Mouse (Mus musculus) heart, embryonic 11.5 days (tissue): ENCODE results near the gene Pitpna. TPM values are rescaled to one million over a fixed set of nuclear protein-coding genes. Genes with fewer than 3 reads are reported as not detected.

Source experiments
- ATAC-seq: fragments of 200-750 bp; cut with Nextera tagmentation; replicated peaks from 2 replicates; pipeline ENCODE4 v1.8.0; 2017; ENCODE audit warnings: moderate library complexity; ENCODE audit not compliant: insufficient number of reproducible peaks, low FRiP score, low TSS enrichment
- H3K27ac ChIP-seq: fragments of 300-500 bp; sonication (generic); 2 replicates; pipeline ENCODE4 v1.5.1; 2014; ENCODE audit warnings: mild to moderate bottlenecking, low read depth, low read length
- H3K27me3 ChIP-seq: fragments of 300-500 bp; sonication (generic); 2 replicates; pipeline ENCODE4 v1.6.1; 2014; ENCODE audit warnings: mild to moderate bottlenecking, low read length, mixed read lengths; ENCODE audit not compliant: control insufficient read depth, insufficient read depth
- H3K36me3 ChIP-seq: fragments of 300-500 bp; sonication (generic); 2 replicates; pipeline ENCODE4 v1.6.1; 2014; ENCODE audit warnings: mild to moderate bottlenecking, low read length, moderate library complexity, mixed read lengths; ENCODE audit not compliant: control insufficient read depth, insufficient read depth
- H3K4me1 ChIP-seq: fragments of 300-500 bp; sonication (generic); 2 replicates; pipeline ENCODE4 v1.6.1; 2014; ENCODE audit warnings: low read length; ENCODE audit not compliant: control insufficient read depth, insufficient read depth
- H3K4me2 ChIP-seq: fragments of 300-500 bp; sonication (generic); 2 replicates; pipeline ENCODE4 v1.6.1; 2014; ENCODE audit warnings: mild to moderate bottlenecking, moderate library complexity
- H3K4me3 ChIP-seq: fragments of 300-500 bp; sonication (generic); 2 replicates; pipeline ENCODE4 v1.5.1; 2014; ENCODE audit warnings: low read depth, low read length
- H3K9ac ChIP-seq: fragments of 300-500 bp; sonication (generic); 2 replicates; pipeline ENCODE4 v1.6.1; 2014; ENCODE audit warnings: mild to moderate bottlenecking, low read depth, low read length, moderate library complexity
- H3K9me3 ChIP-seq: fragments of 300-500 bp; sonication (generic); replicated peaks from 2 replicates; pipeline ENCODE4 v1.6.1; 2016; ENCODE audit warnings: low read length; ENCODE audit not compliant: control insufficient read depth
- WGBS: fragments of 180-500 bp; shearing (Covaris S2); extraction: QIAGEN DNeasy Blood & Tissue Kit; methylation state at CpG from one replicate; pipeline ENCODE4 v1.1.7; 2014; ENCODE audit not compliant: insufficient replicate concordance; 5-methylcytosine and 5-hydroxymethylcytosine counted together
- polyA plus RNA-seq: library from polyadenylated mRNA; unstranded; fragments of >200 nt; fragmentation: Nextera tagmentation; extraction: Ambion mirVana; gene quantifications from 2 replicates; pipeline ENCODE4 v1.2.1, GENCODE M21; 2014

Gene Pitpna
- polyA plus RNA-seq, 1 experiment from 2014 or later: 59.7 TPM

DNA sequence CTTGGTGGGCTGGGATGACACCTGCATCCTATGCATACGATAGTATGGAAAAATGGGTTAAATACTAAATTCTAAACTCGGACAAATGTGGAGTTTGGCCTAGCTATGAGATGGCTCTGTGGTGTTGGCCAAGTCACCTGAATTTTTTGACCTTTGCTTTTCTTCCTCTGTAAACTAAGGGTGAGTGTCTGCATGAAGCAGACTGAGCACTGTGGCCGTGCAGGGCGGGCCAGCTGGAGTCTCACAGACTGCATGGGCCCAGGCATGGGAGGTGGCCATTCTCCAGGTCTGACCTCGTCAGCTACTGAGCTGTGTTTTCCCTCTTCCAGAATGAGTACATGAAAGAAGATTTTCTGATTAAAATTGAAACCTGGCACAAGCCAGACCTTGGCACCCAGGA lies 20.9 kb downstream of the Pitpna start:
- Histone ChIP-seq H3K27me3 (no peaks in the 10 kb centered on the region), H3K4me2 (no peak overlapping the region), H3K9ac (no peak overlapping the region), H3K36me3 (peaks cover 17% of the 10 kb centered on the region), H3K9me3 (no peaks in the 10 kb centered on the region), H3K27ac (no peak overlapping the region), H3K4me3 (no peak overlapping the region), H3K4me1 (no peaks in the 10 kb centered on the region)
- 94% methylated on average over 5 of the region's 5 CpGs for WGBS
- ATAC-seq: no peak

DNA sequence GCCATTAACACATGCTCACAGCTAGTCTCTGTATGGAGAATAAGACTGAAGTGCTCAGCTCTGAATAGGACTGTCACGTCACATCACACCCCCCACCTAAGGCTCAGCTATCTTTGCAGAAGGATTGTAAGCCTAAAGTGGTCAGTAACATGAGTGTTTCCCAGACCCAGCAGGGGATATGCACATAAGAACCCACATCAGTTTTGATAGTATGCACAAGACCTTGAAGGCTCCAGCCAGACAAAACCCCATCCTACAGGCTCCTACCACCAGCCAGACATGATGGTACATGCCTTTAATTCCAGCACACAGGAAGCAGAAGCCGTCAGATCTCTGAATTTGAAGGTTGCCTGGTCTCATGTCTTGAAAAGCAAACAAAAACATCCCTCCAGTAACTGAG lies 22.1 kb downstream of the Pitpna start:
- Histone ChIP-seq H3K4me1 (no peaks in the 10 kb centered on the region), H3K27ac (no peak overlapping the region), H3K9me3 (no peaks in the 10 kb centered on the region), H3K9ac (no peak overlapping the region), H3K4me2 (no peak overlapping the region), H3K4me3 (no peak overlapping the region), H3K36me3 (peaks cover 21% of the 10 kb centered on the region), H3K27me3 (no peaks in the 10 kb centered on the region)
- 87% methylated on average over 2 of the region's 2 CpGs for WGBS
- no peak for ATAC-seq

DNA sequence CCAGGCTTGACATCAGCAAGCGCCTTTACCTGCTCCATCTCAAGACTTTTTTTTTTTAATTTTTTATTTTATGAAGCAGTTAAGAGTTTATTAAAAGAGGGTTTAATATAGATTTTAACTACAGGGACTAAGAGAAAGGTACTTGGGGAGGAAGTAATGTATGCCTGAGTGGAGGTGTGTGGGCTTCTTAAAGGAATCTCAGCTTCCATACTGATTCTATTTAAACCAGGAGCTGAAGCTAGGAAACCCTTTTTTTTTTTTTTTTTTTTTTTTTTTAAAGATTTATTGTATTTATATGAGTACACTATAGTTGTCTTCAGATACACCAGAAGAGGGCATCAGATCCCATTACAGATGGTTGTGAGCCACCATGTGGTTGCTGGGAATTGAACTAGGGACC lies 26.9 kb downstream of the Pitpna start:
- Histone ChIP-seq H3K27me3 (no peaks in the 10 kb centered on the region), H3K9ac (no peak overlapping the region), H3K4me2 (no peak overlapping the region), H3K4me1 (no peaks in the 10 kb centered on the region), H3K4me3 (no peak overlapping the region), H3K36me3 (peaks cover 21% of the 10 kb centered on the region), H3K9me3 (no peaks in the 10 kb centered on the region), H3K27ac (no peak overlapping the region)
- WGBS: 92% methylated on average over 1 of the region's 1 CpGs
- no peak for ATAC-seq

DNA sequence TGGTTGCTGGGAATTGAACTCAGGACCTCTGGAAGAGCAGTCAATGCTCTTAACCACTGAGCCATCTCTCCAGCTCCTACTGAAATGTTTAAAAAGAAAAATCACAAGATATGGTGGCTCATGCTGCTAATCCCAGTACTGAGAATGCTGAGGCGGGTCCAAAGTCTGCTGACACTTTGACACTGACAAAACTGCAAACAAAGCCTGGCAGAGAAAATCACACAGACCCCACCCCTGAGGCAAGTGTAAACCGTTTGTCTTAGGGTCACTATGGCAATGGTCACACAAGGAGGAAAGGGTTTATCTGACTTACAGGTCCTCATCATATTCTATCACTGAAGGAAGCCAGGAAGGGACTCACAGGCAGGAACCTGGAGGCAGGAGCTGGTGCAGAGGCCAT lies 27.7 kb downstream of the Pitpna start:
- Histone ChIP-seq H3K36me3 (peaks cover 23% of the 10 kb centered on the region), H3K27me3 (no peaks in the 10 kb centered on the region), H3K4me3 (no peak overlapping the region), H3K9me3 (no peaks in the 10 kb centered on the region), H3K9ac (no peak overlapping the region), H3K27ac (no peak overlapping the region), H3K4me1 (no peaks in the 10 kb centered on the region), H3K4me2 (no peak overlapping the region)
- 86% methylated on average over 2 of the region's 2 CpGs for WGBS
- ATAC-seq: no peak

DNA sequence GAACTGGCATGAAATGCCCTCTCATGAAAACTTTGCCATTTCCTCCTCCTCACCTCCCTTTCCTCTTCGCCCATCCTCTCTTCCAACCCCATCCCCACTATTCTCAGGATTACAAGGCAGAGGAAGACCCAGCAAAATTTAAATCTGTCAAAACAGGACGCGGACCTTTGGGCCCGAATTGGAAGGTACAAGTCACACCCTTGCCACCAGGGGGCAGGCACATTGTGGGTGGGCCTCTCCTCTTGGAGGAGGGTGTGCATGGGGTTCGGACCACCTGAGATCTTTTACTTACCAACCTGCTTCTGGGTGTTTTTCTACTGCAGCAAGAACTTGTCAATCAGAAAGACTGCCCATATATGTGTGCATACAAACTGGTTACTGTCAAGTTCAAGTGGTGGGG lies 31.2 kb downstream of the Pitpna start:
- no peak for ATAC-seq
- Histone ChIP-seq H3K9me3 (no peaks in the 10 kb centered on the region), H3K4me2 (no peak overlapping the region), H3K36me3 (peaks cover 29% of the 10 kb centered on the region), H3K27me3 (no peaks in the 10 kb centered on the region), H3K27ac (no peak overlapping the region), H3K4me3 (no peak overlapping the region), H3K9ac (no peak overlapping the region), H3K4me1 (peaks cover 19% of the 10 kb centered on the region)
- WGBS: 80% methylated on average over 5 of the region's 5 CpGs

DNA sequence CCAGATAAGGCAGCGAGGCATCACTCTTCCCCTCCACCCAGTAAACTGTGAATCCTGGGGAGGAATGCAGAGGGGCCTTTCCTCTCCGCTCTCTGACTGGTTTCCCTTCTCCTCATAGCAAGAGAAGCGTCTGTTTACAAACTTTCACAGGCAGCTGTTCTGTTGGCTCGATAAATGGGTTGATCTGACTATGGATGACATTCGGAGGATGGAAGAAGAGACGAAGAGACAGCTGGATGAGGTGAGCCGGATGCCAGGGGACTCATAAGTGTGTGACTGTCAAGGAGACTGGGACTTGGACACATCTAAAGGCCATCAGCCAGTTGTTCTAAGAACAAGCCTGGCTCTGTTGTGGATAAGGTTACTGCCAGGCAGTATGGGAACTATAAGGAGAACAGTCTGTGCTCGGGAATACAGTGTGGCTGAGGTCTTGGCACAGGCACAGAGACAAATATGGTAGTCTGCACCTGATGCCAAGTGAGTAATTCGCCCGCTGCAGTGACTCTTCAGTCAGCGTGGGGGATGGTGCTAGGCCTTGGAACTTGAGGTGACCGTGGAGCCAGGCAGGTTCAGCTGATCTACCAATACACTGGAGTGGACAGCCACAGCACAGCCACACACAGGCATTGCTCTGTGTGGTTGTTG lies 32.4 kb downstream of the Pitpna start:
- Histone ChIP-seq H3K9me3 (no peaks in the 10 kb centered on the region), H3K4me2 (no peak overlapping the region), H3K4me1 (peaks cover 25% of the 10 kb centered on the region), H3K36me3 (peaks cover 26% of the 10 kb centered on the region), H3K4me3 (no peak overlapping the region), H3K9ac (no peak overlapping the region), H3K27ac (no peak overlapping the region), H3K27me3 (no peaks in the 10 kb centered on the region)
- ATAC-seq: no peak
- WGBS: 90% methylated on average over 12 of the region's 12 CpGs

DNA sequence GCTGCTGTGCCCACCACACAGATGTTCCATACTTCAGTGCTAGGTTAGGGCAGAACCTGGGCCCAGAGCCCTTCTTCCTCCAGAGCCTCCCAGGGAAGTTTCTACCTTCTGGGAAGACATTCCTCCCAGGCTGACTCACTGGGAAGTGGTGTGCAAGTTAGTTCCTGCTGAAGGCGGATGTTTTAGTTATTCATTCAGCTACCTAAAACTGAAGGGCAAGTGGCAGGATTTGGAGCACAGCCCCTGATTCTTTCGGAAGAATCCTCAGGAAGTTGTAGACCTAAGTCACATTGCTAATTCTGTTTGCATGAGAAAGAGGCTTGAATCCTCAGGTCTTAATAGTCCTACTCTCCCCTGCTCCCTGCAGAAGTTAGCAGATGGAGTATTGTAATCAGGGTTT lies 33.5 kb downstream of the Pitpna start:
- no peaks in the 10 kb centered on the region for H3K27me3 ChIP-seq
- H3K36me3 ChIP-seq: peaks cover 26% of the 10 kb centered on the region
- peaks cover 25% of the 10 kb centered on the region for H3K4me1 ChIP-seq
- 78% methylated on average over 2 of the region's 2 CpGs for WGBS
- no peak for ATAC-seq
- H3K4me2 ChIP-seq: no peak overlapping the region
- no peak overlapping the region for H3K4me3 ChIP-seq
- H3K9me3 ChIP-seq: no peaks in the 10 kb centered on the region
- no peak overlapping the region for H3K27ac ChIP-seq
- no peak overlapping the region for H3K9ac ChIP-seq

DNA sequence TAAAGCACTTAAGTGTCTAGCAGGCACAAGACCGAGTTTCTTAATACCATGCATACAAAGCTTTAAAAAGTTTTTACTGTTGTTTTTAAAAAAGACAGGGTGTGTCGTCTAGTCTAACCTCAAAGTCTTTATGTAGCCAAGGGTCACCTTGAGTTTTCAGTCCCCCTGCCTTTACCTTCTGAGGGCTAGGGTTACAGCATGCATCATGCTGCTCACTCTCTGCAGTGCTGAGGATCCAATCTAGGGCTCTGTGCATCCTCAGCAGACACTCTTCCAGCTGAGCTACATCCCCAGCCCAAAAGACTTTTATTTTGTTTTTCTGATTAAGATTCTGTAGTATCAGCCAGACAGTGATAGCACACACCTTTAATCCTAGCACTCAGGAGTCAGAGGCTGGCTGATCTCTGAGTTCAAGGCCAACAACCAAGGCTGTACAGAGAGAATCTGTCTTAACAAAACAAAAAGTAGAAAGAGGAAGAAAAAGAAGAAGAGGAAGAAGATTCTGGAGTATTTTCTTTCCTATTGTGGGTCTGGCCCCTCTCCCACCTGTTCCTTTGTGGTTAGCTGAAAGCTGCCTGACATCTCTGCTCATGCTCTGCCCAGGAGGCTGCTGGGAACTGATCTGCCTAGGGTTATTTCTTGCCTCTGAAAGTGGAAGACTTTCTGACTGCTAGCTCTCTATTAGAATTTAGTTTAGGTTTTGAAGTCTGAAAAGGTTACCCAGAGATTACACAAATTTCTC lies 34.9 kb downstream of the Pitpna start:
- no peak for ATAC-seq
- 64% methylated on average over 2 of the region's 2 CpGs for whole genome bisulfite sequencing
- H3K36me3 ChIP-seq: peaks cover 24% of the 10 kb centered on the region
- H3K27me3 ChIP-seq: no peaks in the 10 kb centered on the region
- H3K4me1 ChIP-seq: peaks cover 25% of the 10 kb centered on the region
- no peak overlapping the region for H3K9ac ChIP-seq
- H3K9me3 ChIP-seq: no peaks in the 10 kb centered on the region
- H3K4me3 ChIP-seq: no peak overlapping the region
- H3K4me2 ChIP-seq: no peak overlapping the region
- H3K27ac ChIP-seq: peak overlapping the region; percentile 51; the same call in 1 of the 2 replicates
